Mouse (Mus musculus) hematopoietic stem cell, adult 5-6 weeks (primary cell): ENCODE results near the gene Rasl10b. TPM values are rescaled to one million over a fixed set of nuclear protein-coding genes. Genes with fewer than 3 reads are reported as not detected.
A peak's percentile ranks its signal among the peaks of the same experiment; 100 is the strongest.

Experiments
- ATAC-seq, 2 experiments: fragments of 125-278 bp in 1 of 2; replicated peaks in 1 of 2; 2 replicates each; pipeline ENCODE4 v1.8.0; 2016 to 2017; ENCODE audit warnings: inconsistent platforms in 2 of 2, mild to moderate bottlenecking in 2 of 2, moderate number of reproducible peaks in 2 of 2, low read depth in 1 of 2, moderate TSS enrichment in 1 of 2; ENCODE audit not compliant: low FRiP score in 2 of 2, poor library complexity in 2 of 2, severe bottlenecking in 2 of 2, insufficient read depth in 1 of 2, low TSS enrichment in 1 of 2
- total RNA-seq: library from RNA; stranded (forward); fragments of 172-1452, 232-1000 nt; gene quantifications from 2 replicates; pipeline ENCODE4 v1.2.3, GENCODE M21; 2017

Rasl10b gene
- not detected in 2 replicates for total RNA-seq

DNA sequence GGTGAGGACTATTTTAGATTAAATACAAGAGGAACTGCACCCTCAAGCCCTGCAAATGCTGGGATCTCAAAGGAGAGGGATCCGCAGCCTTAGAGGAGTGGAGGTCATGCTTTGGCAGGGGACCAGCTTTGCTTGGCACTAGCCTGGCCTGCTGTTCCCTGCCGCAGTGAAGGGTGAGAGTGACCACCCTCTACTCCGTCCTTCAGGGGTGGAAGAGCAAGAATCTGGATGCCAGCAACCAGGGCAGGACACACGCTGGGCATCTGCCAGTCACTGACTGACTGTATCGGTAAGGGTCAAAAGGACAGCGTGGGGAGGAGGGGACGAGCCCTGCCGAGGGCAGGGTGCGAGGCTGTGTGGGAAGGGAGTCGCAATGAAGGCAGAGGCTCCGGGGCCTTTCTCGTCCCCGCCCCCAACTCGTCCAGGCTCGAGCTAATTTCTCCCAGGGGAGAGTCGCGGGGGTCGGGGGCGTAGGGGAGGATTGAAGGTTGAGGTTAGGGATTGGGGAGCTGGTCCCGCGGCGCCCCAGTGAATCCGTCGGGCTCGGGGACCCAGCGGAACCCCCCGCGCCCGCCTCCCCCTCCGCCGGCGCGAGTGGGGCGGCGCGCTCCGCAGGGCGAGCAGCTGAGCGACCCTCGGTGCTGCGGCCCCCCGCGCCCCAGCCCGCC lies at the start of gene Rasl10b:
Gene Rasl10b, plus strand, starts transcription at position 51 of the 668 bp plus-strand sequence.
- ATAC-seq = no peak

DNA sequence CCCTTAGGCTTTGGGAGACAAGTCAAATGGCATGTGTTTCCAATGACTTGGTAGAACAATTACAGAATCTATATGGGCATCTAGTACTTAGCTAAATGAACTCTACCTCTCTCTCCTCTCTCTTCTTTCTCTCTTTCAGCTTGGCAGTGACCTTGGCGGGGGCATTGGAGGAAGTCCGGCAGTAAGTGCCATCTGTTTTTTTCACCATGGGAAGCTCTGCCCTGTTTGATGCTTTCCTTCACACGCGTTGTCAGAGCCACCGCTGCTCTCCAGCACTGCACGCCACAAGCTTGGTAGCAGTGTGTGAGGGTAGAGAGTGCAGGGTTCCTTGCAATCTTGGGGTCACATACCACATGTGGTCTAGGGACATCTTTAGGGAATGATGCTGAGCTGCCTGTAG lies 44.3 kb upstream of the Rasl10b start:
- no peak for ATAC-seq

DNA sequence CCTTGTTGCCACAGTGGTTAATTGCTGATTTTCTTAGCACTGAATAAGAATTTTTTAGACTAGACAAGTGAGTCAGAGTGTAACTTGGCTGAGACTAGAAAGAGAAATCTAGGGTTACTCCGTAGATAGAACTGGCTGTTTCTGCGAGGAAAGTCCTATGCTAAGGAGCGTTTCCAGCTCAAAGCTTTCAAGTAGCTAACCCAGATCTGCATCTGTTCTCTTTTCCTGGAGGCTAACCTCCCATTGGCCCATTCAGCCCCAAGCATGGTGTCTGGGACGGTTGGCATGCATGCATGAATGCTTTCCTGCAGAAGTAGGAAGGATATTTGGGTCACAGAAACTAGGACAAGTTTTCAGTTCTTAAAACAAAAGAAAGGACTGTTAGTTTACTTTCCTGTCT lies 37.7 kb upstream of the Rasl10b start:
- no peak for ATAC-seq

DNA sequence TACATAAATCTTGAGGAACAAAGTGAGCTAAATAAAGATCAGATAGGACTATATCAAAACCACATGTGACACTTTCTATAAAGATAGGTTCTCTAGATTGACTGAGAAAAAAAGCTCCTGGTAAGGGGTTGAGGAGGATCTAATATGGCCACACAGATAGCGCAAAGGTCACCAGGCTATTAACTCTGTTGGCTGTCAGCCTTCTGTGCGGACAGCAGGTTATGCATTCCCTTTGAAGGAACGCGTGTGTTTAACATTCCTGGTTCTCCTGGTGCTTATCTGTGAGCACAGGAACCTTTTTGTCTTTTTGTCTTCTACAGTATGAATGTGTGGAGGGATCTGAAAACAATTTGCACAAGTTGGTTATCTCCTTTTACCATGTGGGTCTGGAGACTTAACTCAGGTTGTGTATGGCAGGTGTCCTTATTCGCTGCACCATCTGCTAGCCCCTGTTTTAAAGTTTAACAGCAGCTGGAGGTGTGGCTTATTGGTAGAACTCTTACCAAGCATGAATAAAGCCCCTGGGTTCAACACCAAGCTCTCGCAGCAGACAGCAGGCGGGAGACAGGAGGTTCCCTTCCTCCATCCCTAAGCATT lies 29.1 kb upstream of the Rasl10b start:
- ATAC-seq = no peak

DNA sequence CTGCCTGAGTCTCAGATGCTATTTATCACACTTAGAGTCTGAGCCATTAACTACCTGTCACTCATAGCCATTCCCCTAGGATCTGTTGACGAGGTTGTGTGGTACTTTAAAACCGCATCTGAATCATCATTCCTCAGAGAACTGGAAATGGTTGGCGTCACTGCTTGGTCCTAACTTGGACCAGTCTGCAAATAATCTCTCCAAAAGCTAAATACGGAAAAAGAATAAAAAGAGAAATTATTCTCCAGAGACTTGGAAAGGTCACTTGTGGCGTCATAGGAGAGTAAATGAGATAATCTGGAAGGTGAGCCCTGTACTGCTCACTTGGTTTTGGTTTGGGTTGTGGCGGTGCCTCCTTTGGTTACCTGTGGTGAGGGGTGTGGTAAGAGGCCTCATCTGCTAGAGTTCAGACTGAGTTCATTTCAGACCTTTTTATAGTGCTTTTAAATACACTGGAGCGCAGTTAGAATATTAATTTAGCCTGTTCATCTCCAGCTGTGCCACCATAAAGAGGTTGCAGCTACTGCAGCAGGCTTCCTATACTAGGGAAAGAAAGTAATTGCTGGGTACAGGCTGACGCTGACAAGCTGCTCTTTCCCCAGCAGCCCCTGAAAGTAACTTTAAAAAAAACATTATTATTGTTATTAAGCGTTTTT lies 25.9 kb upstream of the Rasl10b start:
- ATAC-seq = no peak

DNA sequence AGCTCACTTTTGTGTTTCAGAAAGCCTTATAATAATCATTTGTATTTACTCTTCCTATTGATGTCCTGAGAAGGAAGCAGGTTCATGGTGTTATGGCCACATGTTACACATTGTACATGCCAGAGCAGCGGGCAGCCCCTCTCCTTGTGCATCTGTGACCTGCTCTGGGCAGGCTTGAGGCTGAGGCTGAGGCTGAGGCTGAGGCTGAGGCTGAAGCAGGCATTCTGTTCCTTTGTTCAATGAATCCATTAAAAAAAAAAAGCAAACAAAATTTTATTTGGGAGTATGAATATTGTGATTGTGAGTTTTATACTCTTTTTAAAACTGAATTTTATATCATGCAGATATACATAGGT lies 25.4 kb upstream of the Rasl10b start:
- no peak for ATAC-seq

DNA sequence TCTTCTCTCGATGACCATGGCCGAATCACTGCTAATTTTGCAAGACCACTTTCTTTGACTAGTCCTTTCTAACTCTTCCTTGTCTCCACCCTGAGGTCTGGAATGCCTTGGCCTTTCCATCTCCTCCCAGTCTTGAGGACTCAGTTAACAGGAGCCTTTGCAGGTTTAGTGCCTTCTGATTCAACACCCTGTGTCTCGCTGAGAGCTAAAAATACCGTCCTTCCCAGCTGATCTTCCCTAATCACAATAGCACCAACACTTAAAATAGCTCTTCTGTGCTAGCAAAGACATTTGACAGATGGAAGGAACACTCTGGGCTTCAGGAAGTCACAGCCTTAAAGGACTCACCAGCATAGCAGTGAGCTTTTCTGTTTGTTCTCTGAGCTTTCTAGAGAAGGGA lies 15.9 kb upstream of the Rasl10b start:
- ATAC-seq = no peak

DNA sequence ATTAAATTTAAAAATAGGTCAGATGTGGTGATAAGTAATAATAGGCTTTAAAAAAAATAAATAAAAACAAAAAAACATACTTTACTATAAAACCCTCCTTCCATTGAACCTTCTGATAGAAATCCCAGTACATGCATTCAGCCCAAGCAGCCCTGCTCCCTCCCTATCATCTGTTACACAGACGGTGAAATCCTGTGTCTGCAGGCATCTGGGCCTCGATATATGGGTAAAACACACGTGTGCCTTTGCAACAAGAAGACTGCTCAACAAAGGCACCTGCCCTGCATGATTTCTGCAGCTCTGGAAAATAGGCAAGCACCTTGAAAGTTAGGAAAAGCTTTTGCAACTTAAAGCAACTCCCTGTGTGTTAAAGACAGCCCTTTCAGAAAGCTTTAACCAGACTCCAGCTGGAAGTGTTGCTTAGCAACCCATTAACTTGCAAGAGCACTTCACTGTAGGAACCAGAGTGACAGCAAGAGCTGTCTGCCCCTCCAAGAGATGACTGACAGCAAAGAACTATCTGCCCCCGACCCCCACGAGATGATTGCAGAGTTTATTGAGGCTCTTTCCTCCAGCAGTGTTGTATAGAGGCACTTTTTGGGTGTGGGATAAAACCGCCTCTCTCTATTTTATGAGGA lies 14.0 kb upstream of the Rasl10b start:
- no peak for ATAC-seq

DNA sequence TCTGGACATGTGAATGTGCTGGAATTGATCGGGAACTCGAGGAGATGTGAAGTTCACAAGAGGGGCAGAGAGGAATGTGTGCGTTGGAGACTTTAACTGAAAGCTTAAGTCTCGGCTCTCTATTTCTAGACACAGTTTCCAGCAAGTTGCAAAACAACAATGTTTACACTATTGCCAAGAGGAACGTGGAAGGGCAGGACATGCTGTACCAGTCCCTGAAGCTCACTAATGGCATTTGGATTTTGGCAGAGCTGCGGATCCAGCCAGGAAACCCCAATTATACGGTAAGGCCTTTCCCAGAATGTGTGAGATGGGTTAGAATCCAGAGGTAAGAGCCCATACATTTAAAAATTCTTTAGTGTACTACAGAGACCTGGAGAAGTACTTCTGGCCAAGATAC lies 11.3 kb upstream of the Rasl10b start:
- no peak for ATAC-seq

DNA sequence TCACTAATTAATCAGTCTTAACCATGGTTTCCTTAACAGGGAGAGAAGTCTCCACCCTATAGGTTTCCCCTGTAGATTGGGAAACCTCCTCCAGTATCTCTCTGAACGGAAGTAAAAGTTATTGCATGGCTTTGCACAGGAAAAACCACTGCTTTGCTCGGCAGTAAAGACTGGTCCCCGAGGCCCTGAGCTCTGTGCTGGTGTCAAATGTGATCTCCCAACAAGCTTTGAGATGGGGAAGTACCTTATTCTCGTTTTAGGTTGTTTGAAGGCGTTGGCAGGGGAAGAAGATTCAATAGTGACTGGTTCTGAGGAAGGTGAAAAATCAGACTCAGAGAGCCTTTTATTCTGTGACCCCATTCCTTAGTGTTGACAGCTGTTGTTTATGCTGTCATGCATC lies 10.2 kb upstream of the Rasl10b start:
- ATAC-seq = no peak

DNA sequence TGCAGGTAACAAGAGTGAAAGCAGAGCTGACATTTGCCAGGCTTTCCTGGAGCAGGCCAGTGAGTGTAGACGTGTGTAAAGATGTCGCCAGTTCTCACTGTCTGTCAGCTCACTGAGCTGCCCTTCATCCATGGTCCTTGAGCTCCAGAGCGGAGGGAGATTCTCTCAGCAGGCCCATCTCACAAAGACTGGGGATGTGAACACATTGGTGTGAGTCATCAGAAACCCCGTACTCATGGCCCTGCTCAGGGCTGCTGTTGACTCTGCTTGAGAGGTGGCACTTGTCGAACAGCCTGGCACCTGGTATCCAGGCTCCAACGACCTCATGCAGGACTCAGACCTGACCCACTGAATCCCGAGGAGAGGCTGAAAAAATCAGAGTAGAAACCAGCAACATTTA lies 5.2 kb upstream of the Rasl10b start:
- ATAC-seq = no peak

DNA sequence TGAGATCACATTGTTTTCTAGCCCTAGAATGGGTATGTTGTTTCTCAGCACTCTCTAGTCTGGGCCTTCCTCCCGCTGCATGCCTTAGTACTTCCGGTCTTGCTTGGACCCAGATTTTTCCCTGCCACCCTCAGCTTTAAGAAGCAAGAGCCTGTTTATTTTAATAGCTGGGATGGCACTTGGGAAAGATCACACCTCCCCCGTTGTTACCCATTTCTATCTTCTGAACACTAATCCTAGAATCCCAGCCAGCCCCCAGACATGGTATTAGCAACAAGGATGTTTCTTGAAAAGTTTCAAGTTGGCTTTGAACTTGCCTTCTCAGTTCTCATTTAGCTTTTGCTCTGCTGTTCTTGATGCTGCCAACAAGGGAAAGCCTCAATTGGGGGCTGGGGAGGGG lies 2.5 kb upstream of the Rasl10b start:
- no peak for ATAC-seq

DNA sequence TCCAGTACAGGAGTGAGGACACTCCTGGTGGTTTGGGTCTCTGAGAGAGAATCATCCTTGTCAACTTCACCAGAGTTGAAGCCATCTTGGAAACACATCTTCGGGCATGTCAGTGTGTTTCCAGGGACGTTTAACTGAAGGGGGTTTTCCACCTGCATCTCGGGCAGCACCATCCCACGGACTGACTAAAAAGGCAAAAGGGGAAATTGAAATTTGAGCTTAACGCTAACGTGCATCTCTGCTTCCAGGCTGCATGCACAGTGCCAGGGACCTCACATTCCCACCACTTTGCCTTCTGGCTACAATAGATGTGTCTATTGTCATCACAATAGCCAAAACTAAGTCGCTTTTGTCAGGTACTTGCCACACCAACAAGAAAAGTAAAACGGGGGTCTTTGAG lies 695 bp upstream of the Rasl10b start:
- no peak for ATAC-seq

DNA sequence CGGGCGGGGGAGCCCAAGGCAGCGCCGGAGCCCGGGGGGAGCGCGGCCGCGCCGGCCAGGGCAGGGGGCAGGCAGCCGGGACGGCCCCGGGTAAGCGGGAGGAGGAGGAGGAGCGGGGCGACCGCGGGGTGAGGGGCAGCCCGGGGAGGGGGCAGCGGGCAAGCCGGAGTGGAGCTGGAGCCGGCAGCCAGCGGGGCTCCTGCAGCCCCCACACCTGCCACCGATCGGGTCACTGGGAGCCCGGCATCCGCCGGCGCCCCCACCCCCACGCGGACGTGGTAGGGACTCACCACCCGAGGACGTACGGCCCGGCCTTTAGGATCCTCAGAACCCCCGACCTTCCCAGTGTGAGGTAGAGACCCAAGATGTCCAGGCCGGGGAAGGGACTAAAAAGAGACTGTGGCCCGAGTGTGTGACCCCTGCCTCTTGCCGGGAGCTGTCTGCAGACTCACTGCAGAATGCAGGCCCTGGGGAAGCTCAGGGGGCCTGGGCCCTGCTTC lies 905 bp downstream of the Rasl10b start:
- ATAC-seq = no peak

DNA sequence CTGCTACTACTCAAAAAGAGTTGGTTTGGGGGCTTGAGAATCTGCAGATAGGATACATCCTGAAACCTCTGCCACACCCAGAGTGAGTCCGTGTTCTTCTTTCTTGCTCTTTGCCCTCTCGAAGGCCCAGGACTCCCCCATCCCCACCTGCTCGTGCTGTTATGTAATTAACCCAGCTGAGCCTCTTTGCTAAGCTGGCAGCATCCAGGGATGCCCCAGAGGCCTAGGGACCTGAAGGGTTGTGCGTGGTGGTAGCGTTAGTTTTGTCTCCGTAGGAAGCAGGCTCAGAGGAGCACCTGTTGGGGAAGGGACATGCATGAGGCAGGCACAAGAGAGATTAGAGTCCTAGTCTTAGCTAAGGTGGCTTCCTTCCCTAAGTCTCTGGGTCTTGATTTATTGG lies 1.6 kb downstream of the Rasl10b start:
- no peak for ATAC-seq

DNA sequence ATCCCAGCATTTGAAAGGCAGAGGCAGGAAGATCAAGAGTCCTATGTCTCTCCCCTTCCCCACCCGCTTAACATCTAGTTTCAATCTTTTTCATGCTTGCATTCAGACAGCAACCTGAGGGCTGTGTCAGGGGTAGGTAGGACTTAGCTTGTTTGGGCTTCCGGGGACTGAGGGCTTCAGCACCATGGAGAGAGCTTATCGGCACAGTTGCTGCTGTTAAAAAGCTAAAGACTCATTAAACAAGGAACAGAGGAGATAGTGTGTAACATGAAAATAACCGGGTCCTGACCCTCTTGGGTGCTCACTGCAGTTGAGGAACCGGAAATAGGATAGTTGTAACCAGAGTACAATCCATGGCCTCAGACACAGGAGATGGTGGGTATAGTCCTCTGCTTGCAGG lies 8.1 kb downstream of the Rasl10b start:
- peak; percentile 55 to 65; a peak in 3 of 4 replicates for ATAC-seq

DNA sequence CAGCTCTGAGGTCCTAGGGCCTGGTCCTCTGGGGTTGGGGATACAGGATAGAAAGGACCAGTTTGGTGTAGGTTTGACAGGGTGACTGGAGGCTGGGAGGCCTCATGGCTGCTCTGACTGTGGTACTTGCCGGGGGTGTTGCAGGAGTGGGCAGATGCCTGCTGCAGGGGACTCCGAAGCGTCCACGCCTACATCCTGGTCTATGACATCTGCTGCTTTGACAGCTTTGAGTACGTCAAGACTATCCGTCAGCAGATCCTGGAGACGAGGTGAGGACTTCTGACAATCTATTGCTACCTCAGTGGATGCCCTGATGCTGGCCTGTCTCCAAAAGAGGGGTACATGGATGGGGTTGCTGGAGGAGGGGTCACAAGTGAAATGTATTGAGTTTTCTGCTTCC lies 8.8 kb downstream of the Rasl10b start:
- no peak for ATAC-seq

DNA sequence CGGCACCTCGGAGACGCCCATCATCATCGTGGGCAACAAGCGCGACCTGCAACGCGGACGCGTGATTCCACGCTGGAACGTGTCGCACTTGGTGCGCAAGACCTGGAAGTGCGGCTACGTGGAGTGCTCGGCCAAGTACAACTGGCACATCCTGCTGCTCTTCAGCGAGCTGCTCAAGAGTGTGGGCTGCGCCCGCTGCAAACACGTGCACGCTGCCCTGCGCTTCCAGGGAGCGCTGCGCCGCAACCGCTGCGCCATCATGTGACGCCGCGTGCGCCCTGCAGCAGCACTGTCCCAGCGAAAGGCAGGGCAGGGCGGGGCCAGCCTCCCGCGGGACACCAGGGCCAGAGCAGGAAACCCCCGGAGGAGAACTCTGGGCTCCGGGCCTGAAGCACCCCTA lies 9.6 kb downstream of the Rasl10b start:
- no peak for ATAC-seq
